Mouse (Mus musculus) kidney, adult 2 months (tissue): ENCODE measurements at regions not wholly inside any gene's neighbourhood (a gene's known extent, or its start where the extent isn't known, plus 50 kb on each side); places are given as distances from the start of the nearest gene placed in this dataset.

Experiments used
- CTCF ChIP-seq: fragments of 200-500 bp; conservative IDR thresholded peaks from 2 replicates; pipeline ENCODE4 v1.5.1; 2011; ENCODE audit warnings: low read depth, mild to moderate bottlenecking, control low read depth, low read length, moderate library complexity, mixed read lengths; ENCODE audit not compliant: insufficient read depth, insufficient read length
- POLR2A ChIP-seq: fragments of 200-500 bp; IDR thresholded peaks from one replicate; pipeline ENCODE4 v1.6.1; 2011; ENCODE audit warnings: low read depth, low read length, control low read depth

DNA sequence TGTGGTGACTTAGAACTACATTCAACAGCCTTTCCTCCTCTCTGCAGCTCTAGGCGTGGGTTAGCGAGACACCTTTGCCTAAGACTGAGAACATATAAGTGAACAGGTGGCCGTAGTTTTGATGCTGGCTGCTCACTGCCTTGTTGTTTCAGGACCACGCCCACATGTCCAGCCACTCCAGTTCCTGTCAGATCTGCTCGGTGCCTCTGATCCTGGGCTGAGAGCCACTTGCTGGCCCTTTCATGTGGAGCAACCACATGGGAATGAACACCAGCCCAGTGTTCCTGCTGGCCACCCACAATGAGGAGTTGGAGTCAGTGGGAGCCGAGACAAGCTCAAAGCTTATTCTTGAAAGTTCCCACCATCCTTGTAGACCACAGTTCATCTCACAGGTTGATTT, 180.5 kb upstream of the Arid1b start:
- TF ChIP-seq POLR2A, result no peak
- TF ChIP-seq CTCF, result no peak
